Mouse (Mus musculus): ENCODE results near the gene Clec2d. TPM values are rescaled to one million over a fixed set of nuclear protein-coding genes. Genes with fewer than 3 reads are reported as not detected.

Gene Clec2d
- polyA plus RNA-seq, 1 experiment from 2014 or later, result not detected

- Histone ChIP-seq H3K4me1 (no peaks in the 10 kb centered on the region), H3K9me3 (no peaks in the 10 kb centered on the region), H3K27me3 (ENCODE audit: insufficient read depth, poor library complexity, severe bottlenecking) (no peaks in the 10 kb centered on the region), H3K36me3 (no peaks in the 10 kb centered on the region), H3K4me3 (no peak overlapping the region), H3K27ac (no peak overlapping the region)
- WGBS, result 63% methylated on average over 1 of the region's 1 CpGs
- no peak for DNase-seq (ENCODE audit: low spot score)
Observed at GRCm38 (mm10) chr6:129204342-129204741, 23.9 kb downstream of the Clec2d start.

GRCm38 (mm10) chr6:129204838-129205237, 24.4 kb downstream of the Clec2d start:
- DNase-seq (ENCODE audit: low spot score), result no peak
- Histone ChIP-seq H3K27me3 (ENCODE audit: insufficient read depth, poor library complexity, severe bottlenecking) (no peaks in the 10 kb centered on the region), H3K27ac (no peak overlapping the region), H3K4me1 (no peaks in the 10 kb centered on the region), H3K9me3 (no peaks in the 10 kb centered on the region), H3K36me3 (no peaks in the 10 kb centered on the region), H3K4me3 (no peak overlapping the region)
- 80% methylated on average over 3 of the region's 3 CpGs for WGBS

DNA sequence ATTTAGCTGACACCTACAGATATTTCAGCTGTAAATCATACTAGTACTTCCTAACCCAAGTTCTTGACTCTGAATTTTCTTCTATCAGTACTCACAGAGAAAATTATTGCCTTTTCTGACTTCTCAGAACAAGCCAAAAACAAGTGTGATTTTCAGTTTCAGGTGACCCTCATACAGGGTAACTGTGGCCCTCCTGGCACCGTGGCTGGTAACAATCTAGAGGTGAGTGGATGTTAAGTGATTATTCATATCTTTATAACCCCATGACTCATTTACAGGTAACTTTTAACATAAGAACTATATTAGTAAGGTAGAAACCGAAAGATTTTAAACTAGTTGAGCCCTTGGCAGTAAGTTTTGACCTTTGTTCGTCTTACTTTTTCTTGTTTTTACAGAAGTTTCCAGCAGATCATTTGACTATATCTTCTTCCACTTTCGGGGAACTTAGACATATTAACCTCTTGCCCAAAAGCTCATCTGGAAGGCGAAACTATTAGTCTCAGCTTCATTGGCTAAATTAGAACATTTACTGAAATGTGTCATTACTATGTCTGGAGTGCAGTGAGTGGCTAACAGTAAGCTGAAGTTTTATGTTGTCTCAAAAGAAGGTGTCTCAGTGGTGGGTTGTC, 28.6 kb downstream of the Clec2d start:
- H3K9me3 ChIP-seq, result no peaks in the 10 kb centered on the region
- H3K27me3 ChIP-seq (ENCODE audit: insufficient read depth, poor library complexity, severe bottlenecking), result no peaks in the 10 kb centered on the region
- H3K27ac ChIP-seq, result no peak overlapping the region
- 79% methylated on average over 5 of the region's 5 CpGs for WGBS
- no peak for DNase-seq (ENCODE audit: low spot score)
- H3K36me3 ChIP-seq, result no peaks in the 10 kb centered on the region
- no peaks in the 10 kb centered on the region for H3K4me1 ChIP-seq
- H3K4me3 ChIP-seq, result no peak overlapping the region

DNA sequence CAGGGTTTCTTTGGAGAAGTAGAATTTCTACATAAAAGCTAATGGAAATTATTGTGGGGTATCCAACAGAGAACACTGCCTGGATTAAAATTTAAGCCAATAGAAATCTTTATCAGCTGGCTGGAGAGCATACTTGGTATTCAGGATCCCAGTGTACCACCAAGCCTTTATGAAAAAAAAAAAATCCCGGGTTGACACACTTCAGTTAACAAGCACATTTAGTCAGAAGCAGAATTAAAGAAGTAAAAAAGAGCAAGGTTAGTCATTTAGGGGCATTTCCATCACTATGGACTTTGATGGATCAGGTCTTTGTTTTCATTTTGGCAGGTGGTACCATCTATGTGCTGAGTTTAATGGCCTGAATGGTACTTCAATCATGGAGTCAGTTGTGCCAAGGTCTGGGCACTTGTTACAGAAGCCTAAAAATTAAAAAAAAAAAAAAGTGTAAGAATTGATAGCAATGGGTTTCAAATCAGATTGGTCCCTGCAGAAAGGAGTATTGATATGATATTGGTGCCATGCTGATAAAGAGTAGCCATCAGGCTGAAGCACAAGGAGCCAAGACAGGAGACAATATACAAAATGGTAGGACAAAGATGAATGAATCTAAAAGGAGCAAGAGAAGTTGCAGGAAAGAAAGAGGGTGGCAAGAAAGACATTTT, 29.5 kb downstream of the Clec2d start:
- no peaks in the 10 kb centered on the region for H3K9me3 ChIP-seq
- no peak for DNase-seq (ENCODE audit: low spot score)
- H3K4me1 ChIP-seq, result no peaks in the 10 kb centered on the region
- 76% methylated on average over 1 of the region's 1 CpGs for WGBS
- no peak overlapping the region for H3K27ac ChIP-seq
- H3K27me3 ChIP-seq (ENCODE audit: insufficient read depth, poor library complexity, severe bottlenecking), result no peaks in the 10 kb centered on the region
- H3K4me3 ChIP-seq, result no peak overlapping the region
- H3K36me3 ChIP-seq, result no peaks in the 10 kb centered on the region

DNA sequence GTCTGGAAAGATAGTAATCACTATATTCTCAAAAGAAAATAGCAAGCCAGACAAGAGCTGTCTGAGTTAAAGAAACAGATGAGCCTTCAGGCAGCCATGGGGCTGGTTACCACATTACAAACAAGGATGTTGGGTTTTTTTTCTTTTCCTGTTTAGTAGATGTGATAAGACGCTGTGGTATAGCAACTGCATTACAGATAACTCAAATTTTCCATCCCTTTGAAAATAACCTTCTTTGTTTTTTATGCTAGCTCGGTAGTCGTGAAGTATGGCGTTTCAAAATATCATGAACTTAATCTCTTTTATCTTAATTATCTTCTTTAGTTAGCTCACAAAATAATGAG, 30.0 kb downstream of the Clec2d start:
- Histone ChIP-seq H3K27me3 (ENCODE audit: insufficient read depth, poor library complexity, severe bottlenecking) (no peaks in the 10 kb centered on the region), H3K36me3 (no peaks in the 10 kb centered on the region), H3K9me3 (no peaks in the 10 kb centered on the region), H3K4me3 (no peak overlapping the region), H3K27ac (no peak overlapping the region), H3K4me1 (no peaks in the 10 kb centered on the region)
- no peak for DNase-seq (ENCODE audit: low spot score)
- WGBS, result 62% methylated on average over 4 of the region's 4 CpGs

GRCm38 (mm10) chr6:129212421-129213195, 32.2 kb downstream of the Clec2d start:
- H3K27ac ChIP-seq, result no peak overlapping the region
- no peaks in the 10 kb centered on the region for H3K27me3 ChIP-seq (ENCODE audit: insufficient read depth, poor library complexity, severe bottlenecking)
- H3K4me3 ChIP-seq, result no peak overlapping the region
- no peaks in the 10 kb centered on the region for H3K9me3 ChIP-seq
- DNase-seq (ENCODE audit: low spot score), result no peak
- H3K4me1 ChIP-seq, result no peaks in the 10 kb centered on the region
- no peaks in the 10 kb centered on the region for H3K36me3 ChIP-seq

- H3K4me1 ChIP-seq, result no peaks in the 10 kb centered on the region
- H3K36me3 ChIP-seq, result no peaks in the 10 kb centered on the region
- H3K9me3 ChIP-seq, result no peaks in the 10 kb centered on the region
- H3K27ac ChIP-seq, result no peak overlapping the region
- no peak for DNase-seq (ENCODE audit: low spot score)
- WGBS, result 56% methylated on average over 1 of the region's 1 CpGs
- H3K4me3 ChIP-seq, result no peak overlapping the region
- H3K27me3 ChIP-seq (ENCODE audit: insufficient read depth, poor library complexity, severe bottlenecking), result no peaks in the 10 kb centered on the region
Observed at GRCm38 (mm10) chr6:129213497-129213896, 33.1 kb downstream of the Clec2d start.

DNA sequence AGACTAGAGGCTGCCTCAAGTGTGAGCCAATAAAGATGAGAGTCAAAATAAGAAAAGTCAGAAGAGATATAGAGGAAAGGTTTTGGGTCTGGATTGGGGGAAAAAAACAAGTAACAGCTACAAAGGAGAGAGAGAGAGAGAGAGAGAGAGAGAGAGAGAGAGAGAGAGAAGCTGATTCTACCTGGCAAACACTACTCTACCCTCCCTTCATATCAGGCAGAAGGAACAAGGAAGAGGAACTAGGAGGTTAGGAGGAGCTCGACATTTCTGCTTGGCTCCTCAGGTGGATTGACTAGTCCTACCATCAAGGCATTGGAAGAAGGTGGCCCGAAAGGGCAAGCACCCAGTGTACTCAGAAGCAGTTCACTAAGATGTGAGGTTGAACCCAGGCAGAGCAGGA, 33.8 kb downstream of the Clec2d start:
- no peaks in the 10 kb centered on the region for H3K4me1 ChIP-seq
- no peaks in the 10 kb centered on the region for H3K27me3 ChIP-seq (ENCODE audit: insufficient read depth, poor library complexity, severe bottlenecking)
- no peak overlapping the region for H3K4me3 ChIP-seq
- no peaks in the 10 kb centered on the region for H3K36me3 ChIP-seq
- 81% methylated on average over 2 of the region's 2 CpGs for WGBS
- no peaks in the 10 kb centered on the region for H3K9me3 ChIP-seq
- no peak for DNase-seq (ENCODE audit: low spot score)
- H3K27ac ChIP-seq, result no peak overlapping the region

DNA sequence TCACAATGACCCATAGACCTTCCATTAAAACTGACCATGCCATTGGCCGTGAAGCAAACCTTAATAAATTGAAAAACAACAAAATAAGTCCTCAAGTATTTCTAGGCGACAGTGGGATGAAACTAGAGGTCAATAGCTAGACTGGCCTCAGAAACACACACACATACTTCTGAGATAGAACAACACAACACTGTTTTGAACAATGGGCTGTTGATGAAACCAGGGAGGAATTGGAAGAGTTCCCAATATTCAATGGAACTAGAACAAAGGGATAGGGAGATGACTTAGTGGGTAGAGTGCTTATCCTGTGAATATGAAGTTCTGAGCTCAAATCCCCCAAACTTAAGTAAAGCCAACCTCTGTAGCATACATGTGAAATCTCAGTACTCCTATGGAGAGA, 34.6 kb downstream of the Clec2d start:
- Histone ChIP-seq H3K4me1 (no peaks in the 10 kb centered on the region), H3K36me3 (no peaks in the 10 kb centered on the region), H3K27ac (no peak overlapping the region), H3K27me3 (ENCODE audit: insufficient read depth, poor library complexity, severe bottlenecking) (no peaks in the 10 kb centered on the region), H3K9me3 (no peaks in the 10 kb centered on the region), H3K4me3 (no peak overlapping the region)
- WGBS, result 74% methylated on average over 2 of the region's 2 CpGs
- DNase-seq (ENCODE audit: low spot score), result no peak

GRCm38 (mm10) chr6:129215886-129216637, 35.6 kb downstream of the Clec2d start:
- Histone ChIP-seq H3K27me3 (ENCODE audit: insufficient read depth, poor library complexity, severe bottlenecking) (no peaks in the 10 kb centered on the region), H3K4me1 (0 out of 2 replicates have a peak, but pooled peaks cover 2% of the 10 kb centered on the region), H3K36me3 (no peaks in the 10 kb centered on the region), H3K27ac (no peak overlapping the region), H3K9me3 (no peaks in the 10 kb centered on the region), H3K4me3 (no peak overlapping the region)
- 67% methylated on average over 7 of the region's 7 CpGs for WGBS
- DNase-seq (ENCODE audit: low spot score), result no peak

DNA sequence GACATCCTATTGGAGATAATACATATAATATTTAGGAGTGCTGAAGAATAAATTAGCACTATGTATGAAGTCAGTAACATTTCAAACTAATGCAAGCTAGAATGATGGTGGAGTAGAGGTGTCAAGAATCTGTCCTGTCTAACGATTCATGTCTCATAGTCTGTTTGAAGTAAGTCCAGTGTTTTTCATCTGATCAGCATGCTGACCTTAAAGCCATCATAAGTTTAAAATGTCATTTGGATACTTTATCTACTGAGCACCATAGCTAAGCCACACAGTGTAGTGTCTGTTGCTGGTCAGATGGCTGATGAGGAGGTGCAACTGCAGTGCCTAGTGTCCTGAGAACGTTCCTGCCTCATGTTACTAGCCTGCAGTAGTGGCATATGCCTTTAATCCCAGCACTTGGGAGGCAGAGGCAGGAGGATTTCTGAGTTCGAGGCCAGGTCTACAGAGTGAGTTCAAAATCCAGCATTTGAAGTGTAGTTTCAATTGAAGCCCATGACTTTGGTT, 36.4 kb downstream of the Clec2d start:
- 81% methylated on average over 3 of the region's 3 CpGs for WGBS

GRCm38 (mm10) chr6:129218191-129218696, 37.8 kb downstream of the Clec2d start:
- Histone ChIP-seq H3K36me3 (no peaks in the 10 kb centered on the region), H3K27me3 (ENCODE audit: insufficient read depth, poor library complexity, severe bottlenecking) (no peaks in the 10 kb centered on the region), H3K27ac (no peak overlapping the region), H3K4me1 (0 out of 2 replicates have a peak, but pooled peaks cover 2% of the 10 kb centered on the region), H3K9me3 (no peaks in the 10 kb centered on the region), H3K4me3 (no peak overlapping the region)
- WGBS, result 73% methylated on average over 5 of the region's 5 CpGs
- no peak for DNase-seq (ENCODE audit: low spot score)

More for the DNA sequence above, 36.4 kb downstream of the Clec2d start:
- H3K4me1 ChIP-seq, result 0 out of 2 replicates have a peak, but pooled peaks cover 2% of the 10 kb centered on the region
- H3K36me3 ChIP-seq, result no peaks in the 10 kb centered on the region
- H3K27ac ChIP-seq, result no peak overlapping the region
- no peak overlapping the region for H3K4me3 ChIP-seq
- DNase-seq (ENCODE audit: low spot score), result no peak
- no peaks in the 10 kb centered on the region for H3K27me3 ChIP-seq (ENCODE audit: insufficient read depth, poor library complexity, severe bottlenecking)
- H3K9me3 ChIP-seq, result no peaks in the 10 kb centered on the region

Data from heart, embryonic 10.5 days (tissue).